In the genomic region with DNA sequence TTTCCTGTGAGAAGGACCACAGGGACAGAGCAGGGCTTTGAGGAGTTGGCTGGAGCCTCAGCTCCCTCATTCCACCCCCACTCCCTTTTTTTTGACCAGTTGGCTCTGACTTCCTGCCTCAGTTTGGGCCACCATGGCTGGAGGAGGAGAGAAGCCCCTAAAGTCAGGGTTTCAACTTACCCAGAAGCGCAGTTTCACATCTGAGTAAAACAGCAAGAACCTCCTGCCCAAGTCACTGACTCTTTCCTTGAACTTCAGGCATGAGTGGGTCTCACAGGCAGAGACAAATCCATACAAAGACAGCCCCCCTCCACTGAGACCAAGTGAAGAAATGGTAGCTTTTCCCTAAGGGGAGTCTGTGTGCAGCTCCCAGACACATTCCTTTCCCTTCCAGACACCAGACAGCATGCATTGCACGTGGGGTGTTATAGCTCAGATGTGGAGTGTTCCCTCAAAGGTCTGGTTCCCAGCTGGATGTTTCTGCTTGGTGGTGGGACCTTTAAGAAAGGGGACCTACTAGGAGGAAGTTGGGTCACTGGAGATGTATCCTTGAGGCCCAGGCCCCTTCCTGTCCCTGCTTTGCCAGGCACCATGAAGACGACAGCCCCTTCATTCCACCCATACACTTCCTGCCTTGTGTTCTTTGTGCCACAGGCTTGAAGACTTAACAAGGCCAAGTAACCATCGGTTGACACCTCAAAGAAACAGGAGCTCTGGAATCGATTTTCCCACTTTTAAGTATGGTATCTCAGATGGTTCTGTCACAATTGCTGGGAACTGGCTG, we compare ENCODE assay signal across 13 mouse cellular contexts. TPM values are rescaled to one million over a fixed set of nuclear protein-coding genes. Genes with fewer than 3 reads are reported as not detected.
DNase-seq lines count a peak whose midpoint lies in the region; ATAC-seq and TF ChIP-seq lines count a peak whose summit lies in the region.
"Had no signal": no experiment of that assay in that cellular context is flagged by ENCODE, and none has a peak within 500 bp of the region (broad histone marks: within the 10 kb centered on the region; RNA-seq: fewer than 3 reads in every experiment).

No protein-coding gene starts in this region.

- TF ChIP-seq EP300 in heart, postnatal 0 days (IDR thresholded peaks at IDR 0.05; ENCODE audit: low read depth): no peak

- no peak overlapping the region for H3K4me3 ChIP-seq in heart, postnatal 0 days (ENCODE audit: low read depth, low read length)
- no peak overlapping the region for H3K4me3 ChIP-seq in forebrain, embryonic 15.5 days
- H3K4me3 ChIP-seq: liver, embryonic 15.5 days had no signal

- no peaks in the 10 kb centered on the region for H3K27me3 ChIP-seq in heart, postnatal 0 days (ENCODE audit: control insufficient read depth, insufficient read depth, low read length)
- no peaks in the 10 kb centered on the region for H3K27me3 ChIP-seq in forebrain, embryonic 15.5 days

- no peaks in the 10 kb centered on the region for H3K36me3 ChIP-seq in heart, postnatal 0 days (replicated peaks; ENCODE audit: control insufficient read depth, insufficient read depth, low read length)
- no peaks in the 10 kb centered on the region for H3K36me3 ChIP-seq in forebrain, embryonic 15.5 days
- H3K36me3 ChIP-seq: G1E; liver, embryonic 15.5 days had no signal

- no peaks in the 10 kb centered on the region for H3K4me1 ChIP-seq in heart, postnatal 0 days (ENCODE audit: control insufficient read depth, insufficient read depth)
- peaks cover 16% of the 10 kb centered on the region for H3K4me1 ChIP-seq in forebrain, embryonic 15.5 days

- intact Hi-C loops in left cerebral cortex, postnatal 10 days (cut with DNase I): no loop called here
- intact Hi-C loops in left cerebral cortex, postnatal 4 days (cut with DNase I): no loop called here

- no peaks in the 10 kb centered on the region for H3K9me3 ChIP-seq in heart, postnatal 0 days (replicated peaks; ENCODE audit: control insufficient read depth, low read length)
- no peaks in the 10 kb centered on the region for H3K9me3 ChIP-seq in forebrain, embryonic 15.5 days
- H3K9me3 ChIP-seq: G1E; liver, embryonic 15.5 days had no signal

- TF ChIP-seq CTCF in heart, postnatal 0 days (IDR thresholded peaks at IDR 0.05; ENCODE audit: low read depth): no peak

- H3K4me2 ChIP-seq in heart, postnatal 0 days (ENCODE audit: low read depth, low read length): no peak overlapping the region
- H3K4me2 ChIP-seq in forebrain, embryonic 15.5 days (replicated peaks): no peak overlapping the region
- H3K4me2 ChIP-seq: liver, embryonic 15.5 days had no signal

- peak overlapping the region; percentile 30; the same call in 1 of the 2 replicates for H3K27ac ChIP-seq in heart, postnatal 0 days (ENCODE audit: low read depth)
- peak overlapping the region; percentile 80 for H3K27ac ChIP-seq in forebrain, embryonic 15.5 days (replicated peaks)
- H3K27ac ChIP-seq: liver, embryonic 15.5 days had no signal

- WGBS in heart, postnatal 0 days: 60% methylated on average over 5 of the region's 5 CpGs
- 84% methylated on average over 5 of the region's 5 CpGs for WGBS in forebrain, embryonic 15.5 days

- no peak for ATAC-seq in heart, postnatal 0 days (ENCODE audit: insufficient read depth, low read depth)
- ATAC-seq in CD4-positive, CD25-positive, alpha-beta regulatory T cell, adult 4 months: peak; percentile 74
- no peak for ATAC-seq in forebrain, embryonic 15.5 days (replicated peaks)
- ATAC-seq in megakaryocyte progenitor cell, adult 5-6 weeks (replicated peaks; ENCODE audit: poor library complexity): peak; percentile 66
- no peak for ATAC-seq in cerebellum, adult (ENCODE audit: insufficient number of reproducible peaks, low FRiP score, low TSS enrichment)

- DNase-seq in heart, postnatal 0 days (ENCODE audit: low spot score): no peak
- DNase-seq in heart, adult 18-20 months: no peak
- no peak for DNase-seq in left cerebral cortex, postnatal 10 days (ENCODE audit: extremely low spot score in 1 of 2, low spot score in 2 of 2)
- DNase-seq in left cerebral cortex, postnatal 4 days: no peak
- DNase-seq: adrenal gland, postnatal 14 days; kidney, adult 8-10 months had no signal

- no peak overlapping the region for H3K9ac ChIP-seq in heart, postnatal 0 days (replicated peaks; ENCODE audit: low read depth, low read length)
- no peak overlapping the region for H3K9ac ChIP-seq in forebrain, embryonic 15.5 days (replicated peaks)
- H3K9ac ChIP-seq: liver, embryonic 15.5 days had no signal

RNA-seq across cellular contexts. Expression of gene Klf13, which starts 27.1 kb away (rescaled TPM):
- total RNA-seq in heart, postnatal 0 days (2014; rRNA removed; ENCODE audit: low replicate concordance): 40.7 and 47.4 TPM in 2 replicates
- polyA plus RNA-seq in heart, postnatal 0 days (2015; fragmentation: Nextera tagmentation; extraction: Ambion mirVana): 26.0 and 26.5 TPM in 2 replicates
- total RNA-seq in heart, adult 18-20 months (2021): 10 to 100 TPM; 42.9 to 59.3 TPM
- polyA plus RNA-seq in CD4-positive, CD25-positive, alpha-beta regulatory T cell, adult 4 months (2017; shearing (Covaris generic)): 100 to 1,000 TPM; 209 to 217 TPM
- 34.7 and 34.8 TPM in 2 replicates for polyA plus RNA-seq in forebrain, embryonic 15.5 days (2015; fragmentation: Nextera tagmentation; extraction: Ambion mirVana)
- 37.6 and 46.3 TPM in 2 replicates for total RNA-seq in megakaryocyte progenitor cell, adult 5-6 weeks (2015)
- 16.9 and 24.3 TPM in 2 replicates for total RNA-seq in megakaryocyte progenitor cell, adult 5-6 weeks (2017)
- 100 to 1,000 TPM; 148 to 154 TPM for total RNA-seq in left cerebral cortex, postnatal 10 days (2021)
- total RNA-seq in left cerebral cortex, postnatal 4 days (2021): 10 to 100 TPM; 72.3 to 73.5 TPM

RNA-seq across cellular contexts. Expression of gene E030018B13Rik, which starts 49.2 kb away (rescaled TPM):
- not detected in 2 replicates for total RNA-seq in heart, postnatal 0 days (2014; rRNA removed; ENCODE audit: low replicate concordance)
- 0.11 and 0.15 TPM in 2 replicates for polyA plus RNA-seq in heart, postnatal 0 days (2015; fragmentation: Nextera tagmentation; extraction: Ambion mirVana)
- not detected for total RNA-seq in heart, adult 18-20 months (2021)
- polyA plus RNA-seq in CD4-positive, CD25-positive, alpha-beta regulatory T cell, adult 4 months (2017; shearing (Covaris generic)): not detected
- 0.31 and 0.39 TPM in 2 replicates for polyA plus RNA-seq in forebrain, embryonic 15.5 days (2015; fragmentation: Nextera tagmentation; extraction: Ambion mirVana)
- not detected in 2 replicates for total RNA-seq in megakaryocyte progenitor cell, adult 5-6 weeks (2015)
- total RNA-seq in megakaryocyte progenitor cell, adult 5-6 weeks (2017): not detected in 2 replicates
- not detected for total RNA-seq in left cerebral cortex, postnatal 10 days (2021)
- total RNA-seq in left cerebral cortex, postnatal 4 days (2021): not detected
- total RNA-seq: adrenal gland, postnatal 14 days; G1E had no signal
- polyA plus RNA-seq: G1E; liver, embryonic 15.5 days; stomach, embryonic 16.5 days had no signal

Comparison
In these comparisons a context has a peak if more than half of its experiments do, and no peak if none do; other contexts are left out.
1. ATAC-seq: peak in CD4-positive, CD25-positive, alpha-beta regulatory T cell, adult 4 months (single experiment) and megakaryocyte progenitor cell, adult 5-6 weeks (single experiment); none in heart, postnatal 0 days (single experiment), forebrain, embryonic 15.5 days (single experiment) and cerebellum, adult (single experiment).